Mouse (Mus musculus) c-Kit-positive CD71-positive TER-119-negative erythroid progenitor cells, embryonic 14.5 days (primary cell): ENCODE data around the gene Mad2l1.

Source experiments
- DNase-seq: peaks from one replicate; pipeline ENCODE4 v3.0.0-alpha.2; 2013; ENCODE audit warnings: low read depth

Mad2l1 gene

GRCm38 (mm10) chr6:66535028-66535862 lies at the start of gene Mad2l1:
Mad2l1 (plus strand) TSS chr6:66535390.
- peak; percentile 99 for DNase-seq

- no peak for DNase-seq
These were observed 41.5 kb upstream of the Mad2l1 start for GRCm38 (mm10) chr6:66493685-66494084.

- DNase-seq, result no peak
These were observed 18.8 kb upstream of the Mad2l1 start for GRCm38 (mm10) chr6:66516368-66516767.

DNA sequence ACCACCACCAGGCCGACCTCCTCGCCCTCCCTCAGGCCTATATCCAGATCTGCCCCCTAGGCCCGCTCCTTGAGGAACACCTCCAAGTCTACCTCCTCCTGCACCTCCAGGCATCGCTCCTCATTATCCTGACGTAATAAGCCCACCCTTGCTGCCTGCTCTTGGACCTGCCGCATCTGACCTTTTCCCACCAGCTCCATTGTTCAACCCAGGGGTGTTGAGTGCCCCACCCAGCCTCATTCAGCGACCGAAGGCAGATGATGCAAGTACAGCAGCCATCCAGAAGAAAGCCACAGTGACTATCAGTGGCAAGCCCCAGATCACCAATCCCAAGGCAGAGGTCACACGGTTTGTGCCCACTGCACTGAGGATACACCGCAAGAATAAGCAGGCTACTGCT lies 6.8 kb upstream of the Mad2l1 start:
- no peak for DNase-seq

DNA sequence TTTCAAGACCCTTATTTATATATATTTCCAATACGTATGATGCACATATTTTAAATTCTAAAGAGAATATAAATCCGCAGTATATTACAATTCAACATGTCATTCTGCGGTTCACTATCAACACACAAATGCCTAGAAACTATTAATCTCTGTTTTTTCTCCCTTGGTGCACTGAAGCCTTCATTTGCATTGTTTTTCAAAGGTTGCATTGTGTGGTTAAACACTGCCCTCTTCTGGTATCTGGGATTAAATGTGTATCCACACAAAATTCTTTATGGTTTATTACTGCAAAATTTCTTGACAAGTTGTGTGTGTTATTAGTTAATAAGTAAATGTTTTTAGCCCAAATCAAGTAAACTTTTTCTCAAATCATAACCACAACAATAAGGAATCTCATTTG lies 1.9 kb upstream of the Mad2l1 start:
- DNase-seq, result peak; percentile 66

DNA sequence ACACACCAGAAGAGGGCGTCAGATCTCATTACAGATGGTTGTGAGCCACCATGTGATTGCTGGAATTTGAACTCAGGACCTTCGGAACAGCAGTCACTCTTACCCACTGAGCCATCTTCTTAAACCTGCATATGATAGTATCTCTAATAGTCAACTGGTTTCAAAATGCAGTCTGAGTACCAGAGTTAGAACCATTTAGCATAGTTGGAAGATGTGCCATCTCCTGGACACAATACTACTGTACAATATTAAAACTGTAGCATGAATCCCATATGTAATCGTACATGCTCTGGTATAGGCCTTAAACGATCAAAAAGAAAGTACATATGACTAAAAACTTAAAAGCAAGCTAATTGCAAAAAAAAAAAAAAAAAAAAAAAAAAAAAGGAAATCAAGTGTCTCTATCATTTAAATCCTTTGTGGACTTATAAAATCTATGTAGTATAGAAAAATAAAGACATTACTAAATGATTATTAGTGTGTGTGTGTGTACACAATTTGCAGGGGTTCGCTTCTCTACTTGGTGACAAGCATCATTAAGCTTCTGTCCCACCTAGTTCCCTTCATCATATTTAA lies 736 bp upstream of the Mad2l1 start:
- DNase-seq, result no peak

GRCm38 (mm10) chr6:66535966-66536365 lies 776 bp downstream of the Mad2l1 start:
- DNase-seq, result no peak

DNA sequence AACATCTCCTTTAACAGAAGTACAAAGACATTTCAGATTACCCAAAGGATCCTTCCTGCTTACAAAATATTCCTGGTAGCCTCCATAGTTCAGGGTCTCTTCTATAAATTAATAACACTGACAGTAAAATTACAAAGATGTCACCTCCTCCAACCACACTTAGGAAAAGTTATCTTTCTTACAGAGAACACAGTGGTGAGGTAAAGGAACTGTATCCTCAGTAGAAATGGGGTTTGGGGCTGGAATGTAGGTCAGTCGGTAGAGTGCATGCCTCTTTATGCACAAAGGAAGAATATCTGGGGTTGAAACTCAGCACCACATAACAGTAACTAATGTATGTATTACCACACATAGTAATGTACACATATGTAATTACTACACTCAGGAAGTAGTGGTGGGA lies 24.8 kb downstream of the Mad2l1 start, which contains the start of gene Vmn1r32:
Vmn1r32 (minus strand) TSS at position 101 of the 400 bp plus-strand sequence.
- DNase-seq, result no peak

DNA sequence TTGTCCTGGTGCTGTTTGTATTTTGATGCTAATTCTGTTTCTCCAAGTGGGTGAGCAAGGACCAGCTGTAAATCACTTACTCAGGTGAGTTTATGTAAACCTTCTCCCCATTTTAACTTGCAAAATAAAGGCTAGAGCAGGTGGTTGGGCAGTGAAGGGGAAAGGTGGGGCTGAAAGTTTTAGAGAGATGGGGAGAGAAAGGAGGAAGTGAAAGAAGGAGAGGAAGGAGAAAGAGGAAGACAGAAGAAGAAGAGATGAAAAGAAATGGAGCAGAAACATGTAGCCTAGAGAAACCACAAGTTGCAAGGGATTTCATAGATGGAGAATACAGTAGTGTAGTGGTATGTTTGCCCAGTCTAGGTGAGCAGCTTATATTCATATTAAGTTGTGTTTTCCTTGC lies 60.6 kb downstream of the Mad2l1 start:
- no peak for DNase-seq
